Mouse (Mus musculus) erythroblast, adult 5-6 weeks (primary cell): ENCODE results near the gene Mrm2. TPM values are rescaled to one million over a fixed set of nuclear protein-coding genes. Genes with fewer than 3 reads are reported as not detected.
A peak's percentile ranks its signal among the peaks of the same experiment; 100 is the strongest.

Source experiments
- ATAC-seq: replicated peaks from 2 replicates; pipeline ENCODE4 v1.8.0; 2016; ENCODE audit warnings: moderate number of reproducible peaks, mild to moderate bottlenecking, moderate TSS enrichment, inconsistent platforms; ENCODE audit not compliant: poor library complexity, low FRiP score, severe bottlenecking
- total RNA-seq, 2 experiments: library from RNA; stranded (forward) in 1 of 2; stranded (reverse) in 1 of 2; fragments of 150-400 nt in 1 of 2; fragments of 200-764, 138-1000 nt in 1 of 2; gene quantifications; 2 replicates each; pipeline versions ENCODE4 v1.2.3 to v1.2.4; 2015 to 2017; ENCODE audit warnings: low replicate concordance in 2 of 2

The Mrm2 gene
- total RNA-seq, 2 experiments from 2014 or later = 1.7 TPM; not detected in 1

DNA sequence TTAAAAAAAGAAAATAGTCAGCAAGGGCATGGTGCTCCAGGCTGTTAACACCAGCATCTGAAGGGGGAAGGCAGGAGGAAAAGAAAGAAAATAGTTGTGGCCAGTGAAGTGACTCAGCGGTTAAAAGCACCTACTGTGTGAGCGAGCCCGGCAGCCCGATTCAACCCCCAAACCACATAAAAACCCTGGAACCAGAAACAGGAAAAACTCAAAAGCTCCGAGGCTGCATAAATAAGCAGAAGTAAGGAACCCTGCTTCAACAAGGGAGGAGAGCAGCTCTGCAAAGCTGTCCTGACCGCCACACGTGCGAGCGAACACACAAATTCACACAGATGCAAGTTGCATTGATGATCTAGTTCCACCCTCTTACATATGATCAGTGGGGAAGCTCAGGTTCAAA, 18.2 kb upstream of the Mrm2 start:
- no peak for ATAC-seq

DNA sequence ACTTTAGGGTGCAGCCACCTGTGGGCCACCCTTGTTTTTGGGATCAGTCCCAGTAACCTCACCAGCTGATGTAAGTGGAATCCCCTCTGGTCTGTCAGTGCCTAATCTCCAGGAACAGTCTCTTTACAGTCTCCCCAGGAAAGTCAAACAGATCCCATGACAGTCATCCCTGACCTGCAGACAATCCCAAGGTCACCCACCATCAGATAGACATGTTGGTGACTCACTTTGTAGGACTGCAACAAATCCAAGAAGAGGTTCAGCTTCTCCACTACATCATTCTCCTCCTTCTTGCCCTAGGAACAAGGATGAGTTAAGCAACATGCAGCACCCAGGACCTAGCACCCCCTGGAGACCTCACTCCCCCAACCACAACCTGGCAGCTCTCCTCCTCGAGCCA, 14.4 kb upstream of the Mrm2 start:
- ATAC-seq = no peak

GRCm38 (mm10) chr5:140345244-140345643, 13.5 kb upstream of the Mrm2 start:
- no peak for ATAC-seq

- no peak for ATAC-seq
Measured at GRCm38 (mm10) chr5:140342880-140343279, 11.2 kb upstream of the Mrm2 start.

- ATAC-seq = no peak
Measured at GRCm38 (mm10) chr5:140339836-140340235, 8.1 kb upstream of the Mrm2 start.

GRCm38 (mm10) chr5:140338779-140339178, 7.1 kb upstream of the Mrm2 start:
- ATAC-seq = no peak

- ATAC-seq = 0 out of 2 replicates have a peak, but pooled peaks have one; percentile 24
Measured at GRCm38 (mm10) chr5:140336680-140337079, 5.0 kb upstream of the Mrm2 start.

- ATAC-seq = no peak
Measured at GRCm38 (mm10) chr5:140333631-140334030, 1.9 kb upstream of the Mrm2 start.

- no peak for ATAC-seq
Measured at GRCm38 (mm10) chr5:140332519-140332918, 821 bp upstream of the Mrm2 start.

GRCm38 (mm10) chr5:140324058-140324457, 7.6 kb downstream of the Mrm2 start:
- ATAC-seq = no peak

DNA sequence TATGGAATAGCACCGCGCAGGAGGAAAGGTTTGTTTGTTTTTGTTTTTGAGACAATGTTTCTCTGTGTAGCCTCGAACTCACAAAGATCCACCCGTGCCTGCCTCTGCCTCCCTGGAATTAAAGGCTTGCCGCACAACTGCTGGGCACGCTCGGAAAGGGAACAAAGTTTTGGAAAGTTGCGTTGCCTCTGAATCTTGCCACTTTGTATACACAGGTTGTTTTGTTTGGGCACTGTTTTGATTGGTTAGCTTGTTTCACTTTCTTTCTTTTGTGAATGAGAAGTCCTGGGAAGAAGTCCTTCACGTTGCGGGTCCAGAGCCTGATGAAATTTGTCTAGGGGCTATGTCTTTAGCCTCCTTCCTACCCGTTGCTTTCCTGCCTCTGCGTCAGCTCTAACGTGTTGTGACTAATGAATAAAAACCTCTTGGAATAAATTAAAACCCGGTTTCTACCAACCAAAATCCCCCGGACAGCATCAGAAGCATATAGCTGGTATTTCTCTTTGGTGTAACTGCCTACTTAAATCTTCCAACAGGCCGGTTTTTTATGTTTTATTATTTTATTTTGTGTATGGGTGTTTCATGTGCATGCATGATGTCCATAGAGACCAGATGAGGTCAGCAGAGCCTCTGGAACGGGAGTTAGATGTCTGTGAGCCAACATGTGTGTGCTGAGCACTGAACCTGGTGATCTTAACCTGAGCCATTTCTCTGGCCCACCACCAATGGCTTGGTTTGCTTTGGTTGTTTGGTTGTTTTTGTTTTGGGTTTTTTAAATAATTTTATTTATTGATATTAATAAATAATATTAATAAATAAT, 9.7 kb downstream of the Mrm2 start:
- ATAC-seq = peak; percentile 66

DNA sequence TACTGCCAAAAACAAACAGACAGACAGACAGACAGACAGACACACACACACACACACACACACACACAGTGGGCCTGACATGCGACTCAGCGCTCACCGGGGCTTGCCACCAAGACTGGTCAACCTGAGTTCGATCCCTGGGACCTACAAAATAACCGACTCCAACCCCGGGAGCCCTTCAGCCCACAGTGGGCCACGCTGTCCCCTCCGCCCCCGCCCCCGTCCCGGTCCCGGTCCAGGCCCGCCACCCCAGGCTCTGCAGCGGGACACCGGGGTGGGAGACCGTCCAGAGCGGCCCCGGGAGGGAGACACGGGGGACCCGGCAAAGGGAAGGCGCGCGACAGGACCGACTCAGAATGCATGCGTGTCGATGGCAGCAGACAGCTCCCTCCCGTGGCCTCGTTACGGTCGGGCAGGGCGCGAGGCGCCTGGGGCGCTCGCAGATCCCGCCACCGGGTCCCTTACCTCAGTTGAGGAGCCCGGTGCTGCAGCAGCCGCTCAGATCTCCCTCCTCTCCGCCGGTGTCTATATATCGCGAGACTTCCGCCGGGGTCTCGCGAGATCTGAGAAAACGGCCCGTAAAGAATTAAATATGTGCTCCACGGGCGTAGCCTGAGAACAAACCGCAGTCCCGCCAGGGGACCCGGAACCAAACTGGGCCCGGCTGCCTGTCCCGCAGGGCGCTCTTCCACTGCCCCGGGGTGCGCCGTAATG, 10.5 kb downstream of the Mrm2 start, which contains the start of the genes Mad1l1 and Nudt1:
Gene Mad1l1 (minus strand): TSS at position 511 of the 714 bp plus-strand sequence.
Gene Nudt1 (plus strand): TSS at position 615 of the 714 bp plus-strand sequence.
- peak; percentile 91 for ATAC-seq

DNA sequence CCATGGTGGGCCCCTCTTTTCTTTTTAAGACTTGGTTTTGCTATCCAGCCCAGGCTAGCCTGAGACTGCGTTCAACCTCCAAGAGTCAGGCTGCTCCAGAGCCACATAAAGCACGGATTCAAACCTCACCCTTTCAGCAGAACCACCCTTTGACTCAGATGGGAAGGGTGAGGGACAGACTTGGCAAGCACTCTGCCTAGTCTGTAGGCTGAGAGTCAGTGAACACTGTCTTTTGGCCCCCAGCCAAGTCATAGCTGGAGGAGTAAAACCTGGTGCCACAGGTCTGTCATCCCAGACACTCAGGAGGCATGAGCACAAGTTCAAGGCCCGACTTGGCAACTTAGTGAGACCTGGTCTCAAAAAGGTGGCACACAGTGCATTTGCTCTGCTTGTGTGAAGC, 15.0 kb downstream of the Mrm2 start:
- no peak for ATAC-seq

GRCm38 (mm10) chr5:140307602-140308001, 24.1 kb downstream of the Mrm2 start:
- ATAC-seq = no peak

DNA sequence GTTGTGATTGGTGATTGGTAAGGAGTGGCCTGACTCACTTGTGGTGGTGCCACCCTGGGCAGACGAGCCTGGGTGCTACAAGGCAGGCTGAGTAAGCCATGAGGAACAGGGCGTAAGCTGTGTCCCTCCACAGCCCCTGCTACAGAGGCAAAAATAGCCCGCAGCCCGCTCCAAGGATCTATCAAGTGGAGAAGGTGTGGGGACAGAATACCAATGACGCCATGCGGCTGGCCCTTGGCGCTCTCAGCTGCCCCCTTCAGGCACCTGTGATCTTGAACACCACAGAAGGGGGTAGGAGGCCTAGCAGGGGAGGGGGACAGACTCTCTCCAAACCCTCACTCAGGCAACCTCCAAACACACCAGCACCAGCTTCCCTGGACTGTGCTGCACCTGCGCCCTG, 25.7 kb downstream of the Mrm2 start:
- no peak for ATAC-seq

GRCm38 (mm10) chr5:140298291-140298690, 33.4 kb downstream of the Mrm2 start:
- no peak for ATAC-seq

GRCm38 (mm10) chr5:140292152-140292551, 39.5 kb downstream of the Mrm2 start:
- ATAC-seq = no peak

GRCm38 (mm10) chr5:140289161-140289560, 42.5 kb downstream of the Mrm2 start:
- no peak for ATAC-seq

DNA sequence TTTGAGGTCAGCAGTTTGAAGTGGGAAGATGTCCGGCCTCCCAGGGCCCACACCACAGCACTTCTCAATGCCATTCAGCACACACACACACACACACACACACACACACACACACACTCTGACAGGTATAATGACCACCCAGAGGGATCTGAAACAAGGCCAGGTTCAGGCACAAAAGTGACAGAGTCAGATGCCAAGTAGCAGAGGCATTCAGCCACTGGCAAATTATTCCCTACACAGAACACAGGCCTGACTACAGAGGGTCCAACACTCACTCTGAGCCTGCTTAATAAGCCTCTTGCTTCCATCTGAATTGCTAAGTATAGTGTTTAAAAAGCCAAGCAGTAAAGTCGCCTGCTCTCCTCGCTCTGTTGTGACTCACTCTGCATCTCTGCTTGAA, 43.4 kb downstream of the Mrm2 start:
- no peak for ATAC-seq

GRCm38 (mm10) chr5:140284761-140285160, 46.9 kb downstream of the Mrm2 start:
- no peak for ATAC-seq

DNA sequence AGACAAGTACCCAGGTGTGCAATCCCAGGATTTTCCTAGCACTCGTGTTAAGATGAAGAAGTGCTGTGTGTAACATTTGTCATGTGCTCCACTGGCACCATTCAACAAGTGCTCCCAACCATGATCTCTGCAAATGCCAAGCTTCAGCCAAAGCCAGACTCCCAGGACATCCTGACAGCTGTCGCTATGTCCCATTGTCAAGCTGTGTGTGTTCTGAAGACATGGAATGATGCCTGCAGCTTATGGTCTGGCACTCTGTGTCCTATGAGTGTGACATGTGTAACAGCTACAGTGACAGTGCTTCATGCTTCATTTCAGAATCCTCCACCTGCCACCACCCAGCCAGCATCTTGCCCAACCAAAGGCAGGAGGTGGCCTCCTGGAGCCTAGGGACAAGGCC, 47.7 kb downstream of the Mrm2 start:
- no peak for ATAC-seq
